Mouse (Mus musculus): ENCODE results near the gene Gpr107. TPM values are rescaled to one million over a fixed set of nuclear protein-coding genes. Genes with fewer than 3 reads are reported as not detected.
"Not testable (repeated sequence)": the region's sequence is repeated elsewhere in the genome, so short reads cannot be mapped to it uniquely, and the experiment has no call there.

Gpr107 gene
- polyA plus RNA-seq, 1 experiment from 2014 or later = 28.7 TPM

- H3K27ac ChIP-seq (replicated peaks) = no peak overlapping the region
- H3K4me3 ChIP-seq = no peak overlapping the region
- DNase-seq (ENCODE audit: low spot score) = no peak
- H3K4me1 ChIP-seq = peaks cover 18% of the 10 kb centered on the region
- H3K27me3 ChIP-seq (replicated peaks; ENCODE audit: low read depth, poor library complexity, severe bottlenecking) = no peaks in the 10 kb centered on the region
- no peaks in the 10 kb centered on the region for H3K9me3 ChIP-seq
- 88% methylated on average over 10 of the region's 10 CpGs for WGBS
- H3K36me3 ChIP-seq (replicated peaks) = peaks cover 76% of the 10 kb centered on the region
Measured at GRCm38 (mm10) chr2:31169001-31169400, 16.9 kb downstream of the Gpr107 start.

GRCm38 (mm10) chr2:31170164-31170563 lies 18.0 kb downstream of the Gpr107 start:
- H3K4me3 ChIP-seq = no peak overlapping the region
- no peaks in the 10 kb centered on the region for H3K9me3 ChIP-seq
- WGBS = 91% methylated on average over 6 of the region's 6 CpGs
- H3K27me3 ChIP-seq (replicated peaks; ENCODE audit: low read depth, poor library complexity, severe bottlenecking) = no peaks in the 10 kb centered on the region
- H3K36me3 ChIP-seq (replicated peaks) = peaks cover 88% of the 10 kb centered on the region
- peaks cover 6% of the 10 kb centered on the region for H3K4me1 ChIP-seq
- DNase-seq (ENCODE audit: low spot score) = no peak
- no peak overlapping the region for H3K27ac ChIP-seq (replicated peaks)

- H3K9me3 ChIP-seq = no peaks in the 10 kb centered on the region
- no peak overlapping the region for H3K4me3 ChIP-seq
- WGBS = 88% methylated on average over 5 of the region's 5 CpGs
- H3K36me3 ChIP-seq (replicated peaks) = peaks cover 100% of the 10 kb centered on the region
- DNase-seq (ENCODE audit: low spot score) = no peak
- H3K4me1 ChIP-seq = no peaks in the 10 kb centered on the region
- H3K27ac ChIP-seq (replicated peaks) = no peak overlapping the region; the same call in 1 of the 2 replicates
- H3K27me3 ChIP-seq (replicated peaks; ENCODE audit: low read depth, poor library complexity, severe bottlenecking) = no peaks in the 10 kb centered on the region
Measured at GRCm38 (mm10) chr2:31172001-31172400, 19.9 kb downstream of the Gpr107 start.

DNA sequence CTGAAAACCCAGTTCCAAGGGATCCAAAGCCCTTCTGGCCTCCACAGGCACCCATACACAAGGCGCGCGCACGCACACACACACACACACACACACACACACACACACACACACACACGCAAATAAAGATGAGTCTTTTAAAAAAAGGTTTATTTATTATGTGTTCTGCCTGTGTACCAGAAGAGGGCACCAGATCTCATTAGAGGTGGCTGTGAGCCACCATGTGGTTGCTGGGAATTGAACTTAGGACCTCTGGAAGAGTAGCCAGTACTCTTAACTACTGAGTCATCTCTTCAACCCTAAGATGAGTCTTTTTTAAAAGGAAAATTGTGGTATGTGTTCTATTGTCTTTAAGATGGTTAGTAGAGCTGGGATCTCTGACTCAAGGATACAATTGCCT lies 20.4 kb downstream of the Gpr107 start:
- Histone ChIP-seq H3K36me3 (replicated peaks) (peaks cover 100% of the 10 kb centered on the region), H3K27me3 (replicated peaks; ENCODE audit: low read depth, poor library complexity, severe bottlenecking) (no peaks in the 10 kb centered on the region), H3K9me3 (no peaks in the 10 kb centered on the region), H3K27ac (replicated peaks) (no peak overlapping the region), H3K4me3 (no peak overlapping the region), H3K4me1 (no peaks in the 10 kb centered on the region)
- 93% methylated on average over 5 of the region's 5 CpGs for WGBS
- DNase-seq (ENCODE audit: low spot score) = no peak

DNA sequence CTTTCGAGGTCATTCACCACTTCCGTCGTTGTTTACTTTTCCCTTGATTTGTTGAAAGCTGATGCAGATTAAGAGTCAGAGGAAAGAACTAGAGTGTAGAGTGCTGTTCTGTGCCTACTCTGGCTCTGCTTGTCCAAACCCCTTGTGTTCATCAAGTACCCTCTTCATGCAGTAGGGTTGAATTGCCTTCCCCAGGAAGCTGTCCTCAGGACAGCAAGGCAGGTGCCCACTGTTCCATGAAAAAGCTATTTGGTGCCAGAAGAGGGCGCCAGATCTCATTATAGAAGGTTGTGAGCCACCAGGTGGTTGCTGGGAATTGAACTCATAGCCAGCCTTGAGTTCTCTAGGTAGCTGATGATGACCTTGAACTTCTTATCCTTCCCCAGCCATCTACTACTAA lies 21.2 kb downstream of the Gpr107 start:
- Histone ChIP-seq H3K27ac (replicated peaks) (no peak overlapping the region), H3K27me3 (replicated peaks; ENCODE audit: low read depth, poor library complexity, severe bottlenecking) (no peaks in the 10 kb centered on the region), H3K4me1 (no peaks in the 10 kb centered on the region), H3K4me3 (no peak overlapping the region), H3K36me3 (replicated peaks) (peaks cover 100% of the 10 kb centered on the region), H3K9me3 (no peaks in the 10 kb centered on the region)
- DNase-seq (ENCODE audit: low spot score) = no peak
- WGBS = 81% methylated on average over 4 of the region's 4 CpGs

- H3K4me1 ChIP-seq; DNase-seq (ENCODE audit: low spot score); H3K4me3 ChIP-seq; H3K27ac ChIP-seq (replicated peaks); H3K27me3 ChIP-seq (replicated peaks; ENCODE audit: low read depth, poor library complexity, severe bottlenecking); H3K9me3 ChIP-seq: not testable (repeated sequence)
- WGBS = 81% methylated on average over 6 of the region's 6 CpGs
- H3K36me3 ChIP-seq (replicated peaks) = peaks cover 98% of the 10 kb centered on the region
Measured at GRCm38 (mm10) chr2:31178593-31178992, 26.5 kb downstream of the Gpr107 start.

GRCm38 (mm10) chr2:31179471-31179870 lies 27.4 kb downstream of the Gpr107 start:
- DNase-seq (ENCODE audit: low spot score) = no peak
- no peak overlapping the region for H3K4me3 ChIP-seq
- no peak overlapping the region for H3K27ac ChIP-seq (replicated peaks)
- H3K27me3 ChIP-seq (replicated peaks; ENCODE audit: low read depth, poor library complexity, severe bottlenecking) = no peaks in the 10 kb centered on the region
- no peaks in the 10 kb centered on the region for H3K9me3 ChIP-seq
- H3K36me3 ChIP-seq (replicated peaks) = peaks cover 98% of the 10 kb centered on the region
- H3K4me1 ChIP-seq = peaks cover 5% of the 10 kb centered on the region; the same call in 1 of the 2 replicates
- WGBS = 65% methylated on average over 7 of the region's 7 CpGs

GRCm38 (mm10) chr2:31180081-31180551 lies 28.0 kb downstream of the Gpr107 start:
- 63% methylated on average over 7 of the region's 7 CpGs for WGBS
- no peak overlapping the region for H3K27ac ChIP-seq (replicated peaks)
- no peaks in the 10 kb centered on the region for H3K27me3 ChIP-seq (replicated peaks; ENCODE audit: low read depth, poor library complexity, severe bottlenecking)
- H3K9me3 ChIP-seq = no peaks in the 10 kb centered on the region
- peaks cover 98% of the 10 kb centered on the region for H3K36me3 ChIP-seq (replicated peaks)
- DNase-seq (ENCODE audit: low spot score) = no peak
- H3K4me1 ChIP-seq = peaks cover 5% of the 10 kb centered on the region; the same call in 1 of the 2 replicates
- H3K4me3 ChIP-seq = no peak overlapping the region

- no peak for DNase-seq (ENCODE audit: low spot score)
- peaks cover 5% of the 10 kb centered on the region; the same call in 1 of the 2 replicates for H3K4me1 ChIP-seq
- peaks cover 95% of the 10 kb centered on the region for H3K36me3 ChIP-seq (replicated peaks)
- 91% methylated on average over 6 of the region's 6 CpGs for WGBS
- no peak overlapping the region for H3K4me3 ChIP-seq
- no peaks in the 10 kb centered on the region for H3K27me3 ChIP-seq (replicated peaks; ENCODE audit: low read depth, poor library complexity, severe bottlenecking)
- H3K9me3 ChIP-seq = no peaks in the 10 kb centered on the region
- H3K27ac ChIP-seq (replicated peaks) = no peak overlapping the region
Measured at GRCm38 (mm10) chr2:31182786-31183330, 30.7 kb downstream of the Gpr107 start.

DNA sequence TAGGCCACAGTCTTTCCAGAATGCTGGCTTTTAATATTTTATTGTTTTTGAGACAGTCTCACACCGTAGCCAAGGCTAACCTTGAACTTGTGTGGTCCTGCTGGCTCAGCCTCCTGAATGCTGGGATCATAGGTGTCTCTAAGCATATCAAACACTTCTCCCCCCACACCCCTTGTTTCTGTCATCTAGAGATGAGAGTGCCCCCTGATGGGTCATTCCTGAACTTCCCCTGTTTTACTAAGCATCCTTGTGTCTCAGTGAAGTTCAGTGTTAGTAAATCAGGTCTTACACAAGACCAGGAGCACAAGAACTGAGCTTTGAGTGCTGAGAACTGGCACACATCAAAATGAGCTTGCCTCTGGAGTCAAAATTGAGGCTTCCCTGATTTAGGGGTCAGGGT lies 31.7 kb downstream of the Gpr107 start:
- H3K27me3 ChIP-seq (replicated peaks; ENCODE audit: low read depth, poor library complexity, severe bottlenecking) = no peaks in the 10 kb centered on the region
- H3K27ac ChIP-seq (replicated peaks) = no peak overlapping the region
- no peak overlapping the region for H3K4me3 ChIP-seq
- 87% methylated on average over 1 of the region's 1 CpGs for WGBS
- no peaks in the 10 kb centered on the region for H3K9me3 ChIP-seq
- DNase-seq (ENCODE audit: low spot score) = no peak
- H3K4me1 ChIP-seq = peaks cover 5% of the 10 kb centered on the region; the same call in 1 of the 2 replicates
- peaks cover 96% of the 10 kb centered on the region for H3K36me3 ChIP-seq (replicated peaks)

GRCm38 (mm10) chr2:31188691-31189090 lies 36.6 kb downstream of the Gpr107 start:
- H3K4me3 ChIP-seq = no peak overlapping the region
- no peaks in the 10 kb centered on the region for H3K4me1 ChIP-seq
- no peaks in the 10 kb centered on the region for H3K27me3 ChIP-seq (replicated peaks; ENCODE audit: low read depth, poor library complexity, severe bottlenecking)
- 92% methylated on average over 1 of the region's 1 CpGs for WGBS
- no peaks in the 10 kb centered on the region for H3K9me3 ChIP-seq
- H3K27ac ChIP-seq (replicated peaks) = no peak overlapping the region
- peaks cover 95% of the 10 kb centered on the region for H3K36me3 ChIP-seq (replicated peaks)
- DNase-seq (ENCODE audit: low spot score) = no peak

- no peak overlapping the region for H3K4me3 ChIP-seq
- H3K4me1 ChIP-seq = no peaks in the 10 kb centered on the region
- no peak overlapping the region for H3K27ac ChIP-seq (replicated peaks)
- H3K36me3 ChIP-seq (replicated peaks) = peaks cover 92% of the 10 kb centered on the region
- WGBS = 95% methylated on average over 3 of the region's 3 CpGs
- H3K27me3 ChIP-seq (replicated peaks; ENCODE audit: low read depth, poor library complexity, severe bottlenecking) = no peaks in the 10 kb centered on the region
- no peak for DNase-seq (ENCODE audit: low spot score)
- H3K9me3 ChIP-seq = no peaks in the 10 kb centered on the region
Measured at GRCm38 (mm10) chr2:31189654-31190053, 37.5 kb downstream of the Gpr107 start.

DNA sequence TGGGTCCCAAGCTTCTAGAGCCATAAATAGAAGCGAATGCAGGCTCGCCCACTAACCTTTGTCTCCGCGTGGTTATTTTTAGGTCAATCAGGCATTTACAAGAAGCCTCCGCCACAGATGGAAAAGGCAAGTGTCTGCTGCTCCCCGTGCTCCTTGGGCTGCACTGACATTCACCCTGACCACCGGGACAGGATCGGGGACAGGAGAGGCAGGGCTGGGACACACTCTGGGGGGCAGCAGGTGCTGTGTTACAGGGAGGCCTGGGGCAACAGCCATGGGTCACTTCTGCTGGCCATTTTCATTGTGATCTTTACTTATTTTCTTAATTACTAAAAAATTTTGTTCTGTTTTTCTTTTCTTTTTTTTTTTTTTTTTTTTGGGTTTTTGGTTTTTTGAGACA lies 39.6 kb downstream of the Gpr107 start:
- H3K27ac ChIP-seq (replicated peaks) = no peak overlapping the region
- H3K4me3 ChIP-seq = no peak overlapping the region
- H3K36me3 ChIP-seq (replicated peaks) = peaks cover 89% of the 10 kb centered on the region
- no peaks in the 10 kb centered on the region for H3K27me3 ChIP-seq (replicated peaks; ENCODE audit: low read depth, poor library complexity, severe bottlenecking)
- H3K9me3 ChIP-seq = no peaks in the 10 kb centered on the region
- DNase-seq (ENCODE audit: low spot score) = no peak
- no peaks in the 10 kb centered on the region for H3K4me1 ChIP-seq
- 89% methylated on average over 8 of the region's 8 CpGs for WGBS
